Mouse (Mus musculus) lung, adult 18-20 months (tissue): ENCODE measurements around the gene Chrna7.
A peak's percentile ranks its signal among the peaks of the same experiment; 100 is the strongest.

ENCODE experiments used
- DNase-seq, 2 experiments: peaks; one replicate each; pipeline ENCODE4 v3.0.0; 2022; ENCODE audit warnings: mixed read lengths in 2 of 2

The Chrna7 gene

GRCm38 (mm10) chr7:63060996-63061395 lies 151.4 kb downstream of the Chrna7 start:
- peak; percentile 9 to 18 for DNase-seq
